Mouse (Mus musculus): ENCODE measurements at regions not wholly inside any gene's neighbourhood (a gene's known extent, or its start where the extent isn't known, plus 50 kb on each side); places are given as distances from the start of the nearest gene placed in this dataset.

DNA sequence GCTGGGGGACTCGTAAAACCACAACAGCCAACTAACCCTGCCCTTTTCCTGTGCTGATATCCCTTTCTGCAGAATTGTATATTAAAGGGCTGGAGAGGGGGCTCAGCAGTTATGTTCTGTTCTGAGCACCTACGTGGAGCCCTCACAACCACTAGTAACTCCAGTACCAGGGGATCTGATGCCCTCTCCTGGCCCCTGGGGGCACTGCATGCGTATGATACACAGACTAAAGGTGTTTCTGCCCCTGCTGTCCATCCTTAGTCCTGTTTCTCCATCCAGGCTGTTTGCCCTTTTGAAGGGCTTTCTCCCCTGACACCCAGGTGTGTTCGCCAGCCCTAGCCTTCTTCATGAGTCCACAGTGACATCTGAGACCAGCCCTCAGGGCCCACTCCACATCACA, 109.9 kb upstream of the Slc22a12 start:
- Histone ChIP-seq H3K27me3 (replicated peaks; ENCODE audit: control insufficient read depth, insufficient read depth, low read length) (no peaks in the 10 kb centered on the region; the same call in 1 of the 2 replicates), H3K4me3 (ENCODE audit: low read depth, low read length) (no peak overlapping the region), H3K4me1 (replicated peaks; ENCODE audit: control insufficient read depth, insufficient read depth, low read length) (no peaks in the 10 kb centered on the region), H3K27ac (ENCODE audit: low read depth, low read length) (no peak overlapping the region), H3K9me3 (ENCODE audit: control insufficient read depth, low read length) (no peaks in the 10 kb centered on the region), H3K4me2 (no peak overlapping the region), H3K36me3 (ENCODE audit: control insufficient read depth, insufficient read depth, low read length) (no peaks in the 10 kb centered on the region), H3K9ac (ENCODE audit: low read depth, low read length) (no peak overlapping the region)
- ATAC-seq (replicated peaks; ENCODE audit: low FRiP score): no peak
- WGBS: 58% methylated on average over 4 of the region's 4 CpGs
- DNase-seq (ENCODE audit: low spot score): no peak

DNA sequence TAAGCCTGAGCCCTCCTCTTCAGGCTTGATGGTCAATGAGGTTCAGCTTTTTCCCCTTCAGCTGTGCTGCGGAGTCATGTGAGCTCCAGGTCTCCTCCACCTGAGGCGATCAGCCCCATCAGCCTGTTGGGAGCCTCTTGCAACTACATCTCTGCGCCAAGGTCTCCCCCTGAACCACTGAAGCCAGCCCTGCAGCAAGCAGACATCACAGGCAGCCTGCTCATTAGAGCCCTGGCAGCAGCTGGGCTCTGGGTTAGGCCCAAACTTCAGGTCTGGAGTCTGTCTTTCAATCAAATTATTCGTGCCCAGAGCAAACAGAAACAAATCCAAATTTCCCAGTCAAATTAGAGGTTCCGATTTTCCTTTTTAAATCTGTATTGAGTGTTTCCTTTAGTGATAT, 108.4 kb upstream of the Slc22a12 start:
- H3K4me3 ChIP-seq (ENCODE audit: low read depth, low read length): no peak overlapping the region
- no peak overlapping the region for H3K27ac ChIP-seq (ENCODE audit: low read depth, low read length)
- no peak overlapping the region for H3K9ac ChIP-seq (ENCODE audit: low read depth, low read length)
- ATAC-seq (replicated peaks; ENCODE audit: low FRiP score) (no peak), DNase-seq (ENCODE audit: low spot score) (no peak)
- H3K36me3 ChIP-seq (ENCODE audit: control insufficient read depth, insufficient read depth, low read length): no peaks in the 10 kb centered on the region
- H3K27me3 ChIP-seq (replicated peaks; ENCODE audit: control insufficient read depth, insufficient read depth, low read length): no peaks in the 10 kb centered on the region; the same call in 1 of the 2 replicates
- no peak overlapping the region for H3K4me2 ChIP-seq
- no peaks in the 10 kb centered on the region for H3K4me1 ChIP-seq (replicated peaks; ENCODE audit: control insufficient read depth, insufficient read depth, low read length)
- WGBS: 67% methylated on average over 5 of the region's 5 CpGs
- no peaks in the 10 kb centered on the region for H3K9me3 ChIP-seq (ENCODE audit: control insufficient read depth, low read length)

DNA sequence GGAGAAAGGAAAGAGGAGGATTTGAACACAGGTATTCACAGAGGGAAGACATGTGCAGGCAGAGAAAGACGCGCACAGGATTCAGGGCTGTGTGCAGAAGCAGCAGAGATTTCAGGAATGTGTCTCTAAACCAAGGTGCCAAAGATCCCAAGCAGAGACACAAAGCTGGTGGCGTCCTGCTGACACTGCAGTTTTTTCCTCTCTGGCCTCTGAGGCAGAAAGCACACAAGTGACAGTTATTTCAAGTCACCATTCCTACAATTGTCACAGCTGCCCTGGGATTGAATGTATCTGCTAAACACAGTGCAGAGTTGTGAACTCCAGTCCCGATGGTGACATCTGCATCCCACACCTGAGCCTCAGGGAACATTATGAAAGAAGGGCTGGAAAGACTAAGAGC, 107.1 kb upstream of the Slc22a12 start:
- no peak for DNase-seq (ENCODE audit: low spot score)
- Histone ChIP-seq H3K27ac (ENCODE audit: low read depth, low read length) (no peak overlapping the region), H3K4me2 (no peak overlapping the region), H3K9ac (ENCODE audit: low read depth, low read length) (no peak overlapping the region), H3K9me3 (ENCODE audit: control insufficient read depth, low read length) (no peaks in the 10 kb centered on the region), H3K36me3 (ENCODE audit: control insufficient read depth, insufficient read depth, low read length) (no peaks in the 10 kb centered on the region), H3K4me3 (ENCODE audit: low read depth, low read length) (no peak overlapping the region), H3K27me3 (replicated peaks; ENCODE audit: control insufficient read depth, insufficient read depth, low read length) (no peaks in the 10 kb centered on the region), H3K4me1 (replicated peaks; ENCODE audit: control insufficient read depth, insufficient read depth, low read length) (no peaks in the 10 kb centered on the region)
- ATAC-seq (replicated peaks; ENCODE audit: low FRiP score): no peak
- WGBS: 65% methylated on average over 4 of the region's 4 CpGs

DNA sequence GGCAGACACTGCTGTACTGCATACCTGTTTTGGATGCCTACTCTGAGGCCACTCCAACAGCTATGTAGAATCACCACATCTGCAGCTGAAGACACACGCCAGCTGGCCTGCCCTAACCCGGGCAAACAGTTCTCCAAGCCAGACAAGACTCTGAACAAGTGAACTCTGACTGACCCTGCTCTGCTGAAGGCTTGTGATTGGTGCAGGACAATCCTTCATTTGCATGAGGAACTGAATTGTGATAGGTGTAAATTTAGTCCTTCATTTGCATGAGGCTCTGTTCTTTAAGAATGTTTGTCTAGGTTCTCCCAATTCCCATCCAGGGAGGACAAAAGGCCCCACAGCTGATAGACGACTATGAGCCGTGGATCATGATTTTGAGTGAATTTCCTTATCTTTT, 104.9 kb upstream of the Slc22a12 start:
- H3K4me1 ChIP-seq (replicated peaks; ENCODE audit: control insufficient read depth, insufficient read depth, low read length): no peaks in the 10 kb centered on the region
- H3K27ac ChIP-seq (ENCODE audit: low read depth, low read length): no peak overlapping the region
- H3K27me3 ChIP-seq (replicated peaks; ENCODE audit: control insufficient read depth, insufficient read depth, low read length): no peaks in the 10 kb centered on the region
- ATAC-seq (replicated peaks; ENCODE audit: low FRiP score) (no peak), DNase-seq (ENCODE audit: low spot score) (no peak)
- H3K4me2 ChIP-seq: no peak overlapping the region
- H3K9me3 ChIP-seq (ENCODE audit: control insufficient read depth, low read length): no peaks in the 10 kb centered on the region
- WGBS: 75% methylated on average over 4 of the region's 4 CpGs
- H3K4me3 ChIP-seq (ENCODE audit: low read depth, low read length): no peak overlapping the region
- H3K36me3 ChIP-seq (ENCODE audit: control insufficient read depth, insufficient read depth, low read length): no peaks in the 10 kb centered on the region
- H3K9ac ChIP-seq (ENCODE audit: low read depth, low read length): no peak overlapping the region

DNA sequence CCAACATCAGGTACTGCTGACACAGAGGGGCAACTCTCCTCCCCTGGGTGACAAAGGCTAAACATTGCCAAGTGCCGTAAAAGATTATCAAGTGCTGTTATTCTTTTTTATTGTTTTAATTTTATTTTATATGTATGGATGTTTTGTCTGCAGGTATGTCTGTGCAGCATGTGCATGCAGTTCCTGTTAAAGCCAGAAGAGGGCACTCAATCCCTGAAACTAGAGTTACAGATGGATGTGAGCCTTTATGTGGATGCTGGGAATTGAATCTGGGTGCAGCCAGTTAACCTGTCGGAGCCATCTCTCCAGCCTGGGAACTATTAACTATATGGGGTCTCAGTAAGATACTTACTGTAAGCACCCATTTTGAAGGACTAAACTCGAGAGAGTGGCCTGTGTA, 104.4 kb upstream of the Slc22a12 start:
- H3K9me3 ChIP-seq (ENCODE audit: control insufficient read depth, low read length): no peaks in the 10 kb centered on the region
- DNase-seq (ENCODE audit: low spot score) (no peak), ATAC-seq (replicated peaks; ENCODE audit: low FRiP score) (no peak)
- no peak overlapping the region for H3K27ac ChIP-seq (ENCODE audit: low read depth, low read length)
- no peak overlapping the region for H3K9ac ChIP-seq (ENCODE audit: low read depth, low read length)
- no peaks in the 10 kb centered on the region for H3K4me1 ChIP-seq (replicated peaks; ENCODE audit: control insufficient read depth, insufficient read depth, low read length)
- H3K27me3 ChIP-seq (replicated peaks; ENCODE audit: control insufficient read depth, insufficient read depth, low read length): no peaks in the 10 kb centered on the region
- WGBS: 81% methylated on average over 3 of the region's 3 CpGs
- H3K4me3 ChIP-seq (ENCODE audit: low read depth, low read length): no peak overlapping the region
- H3K36me3 ChIP-seq (ENCODE audit: control insufficient read depth, insufficient read depth, low read length): no peaks in the 10 kb centered on the region
- H3K4me2 ChIP-seq: no peak overlapping the region

DNA sequence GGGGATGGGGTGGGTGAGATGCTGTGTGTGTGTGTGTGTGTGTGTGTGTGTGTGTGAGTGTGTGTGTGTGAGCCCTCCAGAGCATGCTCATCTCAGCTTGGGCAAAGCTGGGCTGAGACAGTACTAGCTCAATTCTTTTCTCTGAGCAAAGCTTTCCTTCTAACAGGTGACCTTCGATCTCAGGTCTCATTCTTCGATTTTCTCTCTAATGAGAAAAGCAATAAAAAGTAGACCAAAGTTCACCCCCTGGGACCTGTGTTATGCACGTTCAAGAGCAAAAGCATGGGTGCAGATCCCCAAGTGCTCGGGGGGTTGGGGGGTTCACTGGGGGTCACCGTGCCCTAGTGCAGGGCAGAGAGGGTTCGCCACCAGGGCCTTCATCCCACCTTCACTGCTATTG, 103.1 kb upstream of the Slc22a12 start:
- Histone ChIP-seq H3K27ac (ENCODE audit: low read depth, low read length) (no peak overlapping the region), H3K27me3 (replicated peaks; ENCODE audit: control insufficient read depth, insufficient read depth, low read length) (0 out of 2 replicates have a peak, but pooled peaks cover 2% of the 10 kb centered on the region), H3K4me1 (replicated peaks; ENCODE audit: control insufficient read depth, insufficient read depth, low read length) (no peaks in the 10 kb centered on the region), H3K4me3 (ENCODE audit: low read depth, low read length) (no peak overlapping the region), H3K9me3 (ENCODE audit: control insufficient read depth, low read length) (no peaks in the 10 kb centered on the region), H3K4me2 (no peak overlapping the region), H3K9ac (ENCODE audit: low read depth, low read length) (no peak overlapping the region), H3K36me3 (ENCODE audit: control insufficient read depth, insufficient read depth, low read length) (no peaks in the 10 kb centered on the region)
- DNase-seq (ENCODE audit: low spot score) (no peak), ATAC-seq (replicated peaks; ENCODE audit: low FRiP score) (no peak)
- 88% methylated on average over 6 of the region's 6 CpGs for WGBS

DNA sequence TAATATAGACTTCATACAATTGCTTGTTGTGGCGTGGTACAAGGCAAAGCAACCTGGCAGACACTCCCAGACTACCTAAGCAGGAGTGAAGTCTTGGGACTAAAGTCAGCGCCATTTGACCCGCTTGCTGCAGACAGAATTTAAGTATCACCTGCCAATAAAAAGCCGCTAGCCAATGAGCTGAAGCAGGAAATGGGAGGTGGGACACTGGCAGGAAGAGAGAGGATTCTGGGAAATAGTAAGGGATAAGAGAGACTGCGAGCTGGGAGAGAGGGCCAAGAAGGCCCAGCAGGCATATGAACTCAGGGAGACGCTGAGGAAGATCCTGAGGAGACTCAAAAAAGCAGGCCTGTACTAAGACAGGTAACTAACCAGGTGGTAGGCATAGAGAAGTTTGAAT, 102.0 kb upstream of the Slc22a12 start:
- H3K9me3 ChIP-seq (ENCODE audit: control insufficient read depth, low read length): no peaks in the 10 kb centered on the region
- DNase-seq (ENCODE audit: low spot score) (no peak), ATAC-seq (replicated peaks; ENCODE audit: low FRiP score) (no peak)
- 81% methylated on average over 6 of the region's 6 CpGs for WGBS
- H3K4me3 ChIP-seq (ENCODE audit: low read depth, low read length): no peak overlapping the region
- no peaks in the 10 kb centered on the region for H3K36me3 ChIP-seq (ENCODE audit: control insufficient read depth, insufficient read depth, low read length)
- no peak overlapping the region for H3K27ac ChIP-seq (ENCODE audit: low read depth, low read length)
- no peak overlapping the region for H3K9ac ChIP-seq (ENCODE audit: low read depth, low read length)
- no peaks in the 10 kb centered on the region for H3K4me1 ChIP-seq (replicated peaks; ENCODE audit: control insufficient read depth, insufficient read depth, low read length)
- H3K4me2 ChIP-seq: no peak overlapping the region
- 0 out of 2 replicates have a peak, but pooled peaks cover 2% of the 10 kb centered on the region for H3K27me3 ChIP-seq (replicated peaks; ENCODE audit: control insufficient read depth, insufficient read depth, low read length)

DNA sequence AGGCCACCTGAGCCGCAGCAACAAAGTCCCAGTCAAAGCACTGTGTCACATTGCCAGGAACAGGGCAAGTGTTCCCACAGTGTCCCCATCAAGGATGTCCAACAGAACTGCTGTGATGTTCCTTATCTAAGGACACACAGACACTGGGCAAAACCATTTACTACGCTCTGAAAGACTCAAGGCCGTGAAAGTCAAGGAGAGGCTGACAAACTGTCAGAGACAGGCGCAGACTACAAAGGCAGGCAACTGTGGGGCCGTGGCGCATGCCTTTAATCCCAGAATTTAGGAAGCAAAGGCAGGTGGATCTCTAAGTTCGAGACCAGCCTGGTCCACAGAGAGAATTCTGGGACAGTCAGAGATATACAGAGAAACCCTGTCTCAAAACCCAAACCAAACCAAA, 96.8 kb upstream of the Slc22a12 start:
- Histone ChIP-seq H3K9ac (ENCODE audit: low read depth, low read length) (no peak overlapping the region), H3K27me3 (replicated peaks; ENCODE audit: control insufficient read depth, insufficient read depth, low read length) (peaks cover 2% of the 10 kb centered on the region; the same call in 1 of the 2 replicates), H3K4me1 (replicated peaks; ENCODE audit: control insufficient read depth, insufficient read depth, low read length) (no peaks in the 10 kb centered on the region), H3K27ac (ENCODE audit: low read depth, low read length) (no peak overlapping the region), H3K36me3 (ENCODE audit: control insufficient read depth, insufficient read depth, low read length) (no peaks in the 10 kb centered on the region), H3K9me3 (ENCODE audit: control insufficient read depth, low read length) (no peaks in the 10 kb centered on the region), H3K4me2 (no peak overlapping the region), H3K4me3 (ENCODE audit: low read depth, low read length) (no peak overlapping the region)
- ATAC-seq (replicated peaks; ENCODE audit: low FRiP score): no peak
- 72% methylated on average over 7 of the region's 7 CpGs for WGBS
- DNase-seq (ENCODE audit: low spot score): no peak

DNA sequence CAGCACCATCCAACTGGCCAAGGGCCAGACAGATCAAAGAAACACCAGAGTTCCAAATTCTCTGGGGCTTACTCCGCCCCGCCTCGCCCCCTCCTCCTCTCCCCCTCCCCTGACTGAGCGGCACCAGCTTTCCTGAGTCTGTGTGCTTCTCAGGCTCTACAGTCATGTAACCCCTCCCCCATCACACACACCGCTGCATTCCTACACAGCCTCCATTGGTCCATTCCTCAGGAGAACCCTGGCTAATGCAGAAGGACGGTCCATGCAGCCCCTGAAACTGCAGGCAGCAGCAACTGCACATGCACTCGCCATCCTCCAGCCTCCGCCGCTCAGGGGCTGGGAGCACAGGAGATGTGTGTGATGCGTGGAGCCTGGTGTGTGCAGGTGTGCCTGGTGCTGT, 90.6 kb upstream of the Slc22a12 start:
- WGBS: 55% methylated on average over 10 of the region's 10 CpGs
- H3K36me3 ChIP-seq (ENCODE audit: control insufficient read depth, insufficient read depth, low read length): no peaks in the 10 kb centered on the region
- H3K4me2 ChIP-seq: no peak overlapping the region
- H3K4me3 ChIP-seq (ENCODE audit: low read depth, low read length): no peak overlapping the region
- no peak for DNase-seq (ENCODE audit: low spot score)
- H3K27ac ChIP-seq (ENCODE audit: low read depth, low read length): no peak overlapping the region
- no peak for ATAC-seq (replicated peaks; ENCODE audit: low FRiP score)
- no peaks in the 10 kb centered on the region for H3K27me3 ChIP-seq (replicated peaks; ENCODE audit: control insufficient read depth, insufficient read depth, low read length)
- no peaks in the 10 kb centered on the region for H3K9me3 ChIP-seq (ENCODE audit: control insufficient read depth, low read length)
- no peaks in the 10 kb centered on the region for H3K4me1 ChIP-seq (replicated peaks; ENCODE audit: control insufficient read depth, insufficient read depth, low read length)
- no peak overlapping the region for H3K9ac ChIP-seq (ENCODE audit: low read depth, low read length)

Data from liver, embryonic 11.5 days (tissue).